Mouse (Mus musculus) limb, embryonic 15.5 days (tissue): ENCODE measurements at regions not wholly inside any gene's neighbourhood (a gene's known extent, or its start where the extent isn't known, plus 50 kb on each side); places are given as distances from the start of the nearest gene placed in this dataset.
A peak's percentile ranks its signal among the peaks of the same experiment; 100 is the strongest.

ENCODE experiments used
- ATAC-seq: fragments of 200-750 bp; cut with Nextera tagmentation; 2 replicates; pipeline ENCODE4 v1.8.0; 2017; ENCODE audit warnings: low read depth, moderate TSS enrichment; ENCODE audit not compliant: insufficient number of reproducible peaks, low FRiP score, low TSS enrichment
- H3K27ac ChIP-seq: fragments of 300-500 bp; sonication (generic); 2 replicates; pipeline ENCODE4 v1.5.1; 2015; ENCODE audit warnings: moderate library complexity, mild to moderate bottlenecking, inconsistent platforms
- H3K27me3 ChIP-seq: fragments of 300-500 bp; sonication (generic); 2 replicates; pipeline ENCODE4 v1.6.1; 2015; ENCODE audit warnings: inconsistent platforms
- H3K36me3 ChIP-seq: fragments of 300-500 bp; sonication (generic); 2 replicates; pipeline ENCODE4 v1.6.1; 2015; ENCODE audit warnings: inconsistent platforms
- H3K4me1 ChIP-seq: fragments of 300-500 bp; sonication (generic); 2 replicates; pipeline ENCODE4 v1.6.1; 2015; ENCODE audit warnings: inconsistent platforms
- H3K4me2 ChIP-seq: fragments of 300-500 bp; sonication (generic); 2 replicates; pipeline ENCODE4 v1.6.1; 2015; ENCODE audit warnings: mild to moderate bottlenecking, inconsistent platforms
- H3K4me3 ChIP-seq: fragments of 300-500 bp; sonication (generic); 2 replicates; pipeline ENCODE4 v1.5.1; 2015; ENCODE audit warnings: mild to moderate bottlenecking, inconsistent platforms
- H3K9ac ChIP-seq: fragments of 300-500 bp; sonication (generic); 2 replicates; pipeline ENCODE4 v1.6.1; 2015; ENCODE audit warnings: inconsistent platforms
- H3K9me3 ChIP-seq: fragments of 300-500 bp; sonication (generic); 2 replicates; pipeline ENCODE4 v1.6.1; 2016; ENCODE audit warnings: inconsistent platforms
- WGBS: fragments of 180-500 bp; shearing (Covaris S2); methylation state at CpG from one replicate; pipeline ENCODE4 v1.1.7; 2015; 5-methylcytosine and 5-hydroxymethylcytosine counted together

- H3K4me1 ChIP-seq = peaks cover 13% of the 10 kb centered on the region
- H3K9ac ChIP-seq = no peak overlapping the region
- no peaks in the 10 kb centered on the region for H3K27me3 ChIP-seq
- no peak overlapping the region for H3K4me3 ChIP-seq
- H3K27ac ChIP-seq = no peak overlapping the region
- no peak overlapping the region for H3K4me2 ChIP-seq
- WGBS = 42% methylated on average over 7 of the region's 7 CpGs
- H3K9me3 ChIP-seq = no peaks in the 10 kb centered on the region
- H3K36me3 ChIP-seq = no peaks in the 10 kb centered on the region
- ATAC-seq = no peak
Observed at GRCm38 (mm10) chr5:138911769-138912710, 85.1 kb downstream of the Pdgfa start.

- no peak overlapping the region for H3K27ac ChIP-seq
- no peaks in the 10 kb centered on the region for H3K9me3 ChIP-seq
- no peaks in the 10 kb centered on the region for H3K27me3 ChIP-seq
- no peak for ATAC-seq
- 57% methylated on average over 7 of the region's 7 CpGs for WGBS
- H3K4me2 ChIP-seq = no peak overlapping the region
- no peak overlapping the region for H3K4me3 ChIP-seq
- H3K36me3 ChIP-seq = no peaks in the 10 kb centered on the region
- no peak overlapping the region for H3K9ac ChIP-seq
- H3K4me1 ChIP-seq = peaks cover 13% of the 10 kb centered on the region
Observed at GRCm38 (mm10) chr5:138912711-138913105, 84.5 kb downstream of the Pdgfa start.

GRCm38 (mm10) chr5:138915068-138915467 is 82.1 kb downstream of the Pdgfa start:
- no peak for ATAC-seq
- no peak overlapping the region for H3K27ac ChIP-seq
- H3K9ac ChIP-seq = no peak overlapping the region
- H3K9me3 ChIP-seq = no peaks in the 10 kb centered on the region
- no peak overlapping the region for H3K4me2 ChIP-seq
- peaks cover 15% of the 10 kb centered on the region for H3K4me1 ChIP-seq
- no peaks in the 10 kb centered on the region for H3K36me3 ChIP-seq
- 23% methylated on average over 5 of the region's 5 CpGs for WGBS
- H3K27me3 ChIP-seq = no peaks in the 10 kb centered on the region
- H3K4me3 ChIP-seq = no peak overlapping the region

- no peak overlapping the region for H3K27ac ChIP-seq
Observed at GRCm38 (mm10) chr5:138915496-138915895, 81.7 kb downstream of the Pdgfa start.

GRCm38 (mm10) chr5:138920156-138920845 is 76.9 kb downstream of the Pdgfa start:
- H3K36me3 ChIP-seq = no peaks in the 10 kb centered on the region
- peaks cover 11% of the 10 kb centered on the region for H3K4me1 ChIP-seq
- no peak overlapping the region for H3K9ac ChIP-seq
- WGBS = 60% methylated on average over 7 of the region's 7 CpGs
- no peaks in the 10 kb centered on the region for H3K9me3 ChIP-seq
- no peak overlapping the region for H3K4me2 ChIP-seq
- no peak overlapping the region; the same call in 1 of the 2 replicates for H3K27ac ChIP-seq
- ATAC-seq = peak; percentile 47; the same call in 1 of the 2 replicates
- H3K4me3 ChIP-seq = no peak overlapping the region
- H3K27me3 ChIP-seq = no peaks in the 10 kb centered on the region

More at GRCm38 (mm10) chr5:138915496-138915895, 81.7 kb downstream of the Pdgfa start:
- Histone ChIP-seq H3K4me3 (no peak overlapping the region), H3K27me3 (no peaks in the 10 kb centered on the region), H3K9me3 (no peaks in the 10 kb centered on the region), H3K4me1 (peaks cover 19% of the 10 kb centered on the region), H3K4me2 (no peak overlapping the region), H3K36me3 (no peaks in the 10 kb centered on the region), H3K9ac (no peak overlapping the region)
- WGBS = 85% methylated on average over 4 of the region's 4 CpGs
- no peak for ATAC-seq

GRCm38 (mm10) chr5:138922116-138922515 is 75.1 kb downstream of the Pdgfa start:
- WGBS = 52% methylated on average over 3 of the region's 3 CpGs
- no peak overlapping the region for H3K27ac ChIP-seq
- H3K9me3 ChIP-seq = no peaks in the 10 kb centered on the region
- no peak overlapping the region for H3K4me3 ChIP-seq
- no peaks in the 10 kb centered on the region for H3K27me3 ChIP-seq
- H3K4me2 ChIP-seq = no peak overlapping the region
- peaks cover 11% of the 10 kb centered on the region for H3K4me1 ChIP-seq
- ATAC-seq = no peak
- H3K9ac ChIP-seq = no peak overlapping the region
- no peaks in the 10 kb centered on the region for H3K36me3 ChIP-seq
